Mouse (Mus musculus) spleen, adult 2 months (tissue): ENCODE measurements around the gene Gpr176.

Source experiments
- CTCF ChIP-seq: fragments of 200-500 bp; IDR thresholded peaks from 2 replicates; pipeline ENCODE4 v1.5.1; 2011; ENCODE audit warnings: mild to moderate bottlenecking, inconsistent platforms; ENCODE audit not compliant: insufficient read depth, insufficient read length, insufficient replicate concordance; ENCODE audit errors: extremely low read depth
- POLR2A ChIP-seq: fragments of 200-500 bp; IDR thresholded peaks from 2 replicates; pipeline ENCODE4 v1.6.1; 2011; ENCODE audit warnings: low read depth, low read length, inconsistent platforms

- TF ChIP-seq POLR2A = no peak
- no peak for TF ChIP-seq CTCF
Observed at GRCm38 (mm10) chr2:118375931-118376330, 2.7 kb upstream of the Gpr176 start.
